Mouse (Mus musculus) embryonic facial prominence, embryonic 15.5 days (tissue): ENCODE data around the gene Gm2832. TPM values are rescaled to one million over a fixed set of nuclear protein-coding genes. Genes with fewer than 3 reads are reported as not detected.
"Not testable (repeated sequence)": the region's sequence is repeated elsewhere in the genome, so short reads cannot be mapped to it uniquely, and the experiment has no call there.

ENCODE experiments used
- ATAC-seq: fragments of 200-750 bp; cut with Nextera tagmentation; 2 replicates; pipeline ENCODE4 v1.8.0; 2017; ENCODE audit warnings: low read depth, moderate TSS enrichment; ENCODE audit not compliant: insufficient number of reproducible peaks, low FRiP score, low TSS enrichment
- H3K27ac ChIP-seq: fragments of 300-500 bp; sonication (generic); replicated peaks from 2 replicates; pipeline ENCODE4 v1.5.1; 2015; ENCODE audit warnings: mild to moderate bottlenecking, inconsistent platforms
- H3K27me3 ChIP-seq: fragments of 300-500 bp; sonication (generic); 2 replicates; pipeline ENCODE4 v1.6.1; 2015; ENCODE audit warnings: inconsistent platforms
- H3K36me3 ChIP-seq: fragments of 300-500 bp; sonication (generic); 2 replicates; pipeline ENCODE4 v1.6.1; 2015; ENCODE audit warnings: mild to moderate bottlenecking, inconsistent platforms
- H3K4me1 ChIP-seq: fragments of 300-500 bp; sonication (generic); 2 replicates; pipeline ENCODE4 v1.6.1; 2015; ENCODE audit warnings: inconsistent platforms
- H3K4me2 ChIP-seq: fragments of 300-500 bp; sonication (generic); replicated peaks from 2 replicates; pipeline ENCODE4 v1.6.1; 2015; ENCODE audit warnings: mild to moderate bottlenecking, inconsistent platforms
- H3K4me3 ChIP-seq: fragments of 300-500 bp; sonication (generic); replicated peaks from 2 replicates; pipeline ENCODE4 v1.5.1; 2015; ENCODE audit warnings: mild to moderate bottlenecking, inconsistent platforms
- H3K9ac ChIP-seq: fragments of 300-500 bp; sonication (generic); 2 replicates; pipeline ENCODE4 v1.6.1; 2015; ENCODE audit warnings: inconsistent platforms
- H3K9me3 ChIP-seq: fragments of 300-500 bp; sonication (generic); replicated peaks from 2 replicates; pipeline ENCODE4 v1.6.1; 2016; ENCODE audit warnings: inconsistent platforms
- WGBS: fragments of 180-500 bp; shearing (Covaris S2); methylation state at CpG from one replicate; pipeline ENCODE4 v1.1.7; 2015; 5-methylcytosine and 5-hydroxymethylcytosine counted together
- polyA plus RNA-seq: library from polyadenylated mRNA; unstranded; fragments of >200 nt; fragmentation: Nextera tagmentation; extraction: Ambion mirVana; gene quantifications from 2 replicates; pipeline ENCODE4 v1.2.1, GENCODE M21; 2015

Gene Gm2832
- not detected in 2 replicates for polyA plus RNA-seq

DNA sequence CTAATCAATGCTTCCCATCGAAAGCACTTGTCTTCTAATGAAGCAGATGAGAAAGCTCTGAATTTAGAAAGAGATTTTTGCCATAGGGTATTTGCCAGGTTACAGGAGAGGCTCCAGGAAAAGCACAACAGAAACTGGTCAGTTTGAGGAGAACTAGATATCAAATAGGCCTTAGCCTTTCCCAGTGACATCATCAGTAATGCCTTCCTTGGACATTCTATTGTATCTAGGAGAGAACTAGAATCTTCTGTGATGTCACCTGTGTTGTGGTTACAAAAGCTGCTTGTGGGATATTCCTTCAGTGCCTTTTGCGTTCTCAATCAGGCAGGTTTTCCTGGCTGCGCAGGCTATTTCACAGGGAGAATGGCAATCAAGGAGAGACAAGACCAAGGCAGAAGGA, at the start of gene Gm2832:
Gene Gm2832 (plus strand): TSS at position 301 of the 400 bp plus-strand sequence.
- H3K4me2 ChIP-seq, H3K9me3 ChIP-seq, H3K4me1 ChIP-seq, ATAC-seq, H3K27ac ChIP-seq, H3K4me3 ChIP-seq, H3K27me3 ChIP-seq, H3K9ac ChIP-seq, H3K36me3 ChIP-seq: not testable (repeated sequence)
- 96% methylated on average over 2 of the region's 3 CpGs for WGBS

DNA sequence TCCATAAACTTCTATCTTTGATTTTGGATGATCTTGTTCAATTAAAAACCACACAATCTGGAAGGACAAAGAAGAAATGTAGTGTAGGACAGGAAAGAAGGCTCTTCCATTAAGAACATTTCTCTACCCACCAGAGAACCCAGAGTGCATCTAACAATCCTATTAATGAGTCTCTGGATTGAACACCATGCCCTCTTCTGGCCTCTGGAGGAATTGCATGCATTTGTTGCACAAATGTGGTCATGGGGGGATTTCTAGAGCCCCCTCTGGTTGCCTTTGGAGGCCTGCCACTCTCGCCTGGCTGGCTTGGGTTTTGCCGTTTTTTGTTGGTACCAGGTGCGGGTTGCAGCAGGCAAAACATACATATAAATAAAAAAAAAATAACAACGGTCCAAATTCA, 15.3 kb upstream of the Gm2832 start:
- 23% methylated on average over 4 of the region's 4 CpGs for WGBS
- not testable (repeated sequence) for H3K4me3 ChIP-seq, H3K9ac ChIP-seq, H3K4me1 ChIP-seq, H3K4me2 ChIP-seq, H3K36me3 ChIP-seq, H3K27me3 ChIP-seq, ATAC-seq, H3K9me3 ChIP-seq, H3K27ac ChIP-seq

DNA sequence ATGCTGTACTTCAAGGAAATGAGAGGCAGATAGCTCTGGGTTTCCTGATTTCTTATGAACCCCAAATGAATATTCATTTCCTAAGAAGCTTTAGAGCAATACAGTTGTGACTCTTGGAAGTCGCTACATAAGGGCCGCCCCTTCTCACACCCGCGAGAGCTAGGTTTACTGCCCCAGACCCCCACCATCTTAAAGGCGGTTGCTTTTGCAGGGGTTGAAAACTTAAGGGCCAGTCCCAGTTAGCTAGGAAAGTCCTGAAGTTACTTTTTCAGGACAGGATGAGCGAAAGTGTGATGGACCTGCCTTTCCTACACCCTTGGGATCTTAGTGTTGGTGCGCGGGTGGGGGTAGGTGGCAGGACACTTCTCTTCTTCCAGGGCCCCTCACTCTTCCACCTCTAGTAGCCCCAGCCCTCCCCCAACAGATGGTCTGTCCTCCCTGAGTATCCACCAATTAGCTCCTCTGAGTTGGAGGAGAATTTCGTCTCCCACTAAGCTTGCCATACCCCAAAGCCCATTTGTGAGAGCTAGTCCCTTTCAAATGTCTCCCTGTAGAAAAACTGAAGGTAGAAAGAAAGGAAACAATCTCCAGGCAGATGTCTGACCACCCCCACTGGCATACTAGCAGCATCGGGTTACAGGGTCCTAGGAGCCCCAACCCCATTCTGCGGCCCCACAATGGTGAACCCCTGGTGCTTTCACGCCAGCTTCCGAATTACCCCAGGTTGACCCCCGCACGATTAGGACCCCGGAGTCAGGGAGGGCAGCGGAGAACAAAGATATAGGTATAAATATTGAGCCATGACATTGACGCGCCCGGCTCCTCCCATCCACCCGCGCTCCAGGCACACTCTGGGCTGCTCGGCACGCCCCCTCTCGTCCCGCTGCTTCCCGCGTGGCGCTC, 14.5 kb upstream of the Gm2832 start:
- WGBS = 4% methylated on average over 25 of the region's 29 CpGs
- H3K36me3 ChIP-seq = not testable (repeated sequence)

DNA sequence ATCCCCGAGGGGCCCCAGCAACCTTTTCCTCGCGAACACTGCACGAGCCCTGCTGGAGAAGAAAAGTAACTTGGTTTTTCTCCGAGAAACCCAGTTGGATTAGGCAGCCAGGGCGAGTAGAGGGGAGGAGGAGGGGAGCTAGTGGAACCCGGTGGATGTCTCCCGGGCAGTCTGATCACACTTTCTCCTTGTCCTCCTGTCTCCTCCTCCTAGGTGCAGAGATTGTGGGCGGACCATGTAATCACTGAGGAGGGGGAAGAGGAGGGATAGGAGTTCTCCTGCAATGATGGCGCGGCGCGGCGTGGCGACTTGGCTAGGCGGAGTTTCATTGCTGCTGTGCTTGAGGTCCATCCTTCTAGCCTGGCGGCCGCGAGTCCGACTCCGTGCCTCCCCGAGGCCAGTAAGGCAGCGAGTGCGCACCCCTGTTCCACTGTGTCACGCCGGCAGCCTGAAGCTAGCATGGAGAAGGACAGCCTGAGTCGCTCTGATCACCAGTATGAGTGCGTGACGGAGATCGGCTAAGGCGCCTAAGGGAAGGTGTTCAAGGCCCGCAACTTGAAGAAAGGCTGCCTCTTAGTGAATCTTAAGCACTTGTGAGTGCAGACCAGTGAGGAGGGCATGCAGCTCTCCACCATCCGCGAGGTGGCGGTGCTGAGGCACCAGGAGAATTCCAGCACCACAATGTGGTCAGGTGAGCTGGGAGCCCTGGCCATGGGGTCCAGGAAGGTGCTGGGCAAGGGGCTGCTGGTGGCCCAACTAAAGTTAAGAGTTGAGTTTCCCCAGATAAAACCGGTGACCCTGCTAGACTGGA, 13.6 kb upstream of the Gm2832 start:
- peak; percentile 54; the same call in 1 of the 2 replicates for ATAC-seq

More for the DNA sequence above, 14.5 kb upstream of the Gm2832 start:
- peak overlapping the region; percentile 46; the same call in 1 of the 2 replicates for H3K4me2 ChIP-seq
- H3K27ac ChIP-seq, ATAC-seq, H3K4me1 ChIP-seq, H3K9me3 ChIP-seq, H3K27me3 ChIP-seq, H3K9ac ChIP-seq: not testable (repeated sequence)
- peak overlapping the region; percentile 27 for H3K4me3 ChIP-seq

DNA sequence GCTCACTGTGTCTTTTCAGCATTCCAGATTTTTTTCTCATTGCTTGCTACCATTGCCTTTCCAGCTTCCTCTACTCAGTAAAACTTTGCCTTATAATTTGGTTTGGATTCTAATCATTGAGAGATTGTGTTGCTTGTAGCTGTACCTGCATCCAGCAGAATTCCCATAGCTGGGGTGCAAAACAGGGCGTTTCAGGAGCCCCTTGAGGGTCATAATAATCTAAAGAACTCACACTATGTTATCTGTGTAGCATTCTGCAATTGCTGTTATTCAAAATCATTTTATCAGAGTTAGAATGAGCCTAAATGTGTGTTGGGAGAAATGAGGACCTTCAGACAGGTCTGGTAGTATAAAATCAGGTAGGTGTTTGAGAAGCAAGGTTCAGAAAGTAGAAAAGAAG, 7.4 kb downstream of the Gm2832 start:
- H3K9me3 ChIP-seq, H3K36me3 ChIP-seq, ATAC-seq, H3K9ac ChIP-seq, H3K4me1 ChIP-seq, H3K27ac ChIP-seq, H3K4me2 ChIP-seq, H3K4me3 ChIP-seq, H3K27me3 ChIP-seq: not testable (repeated sequence)
- WGBS = 39% methylated on average over 1 of the region's 1 CpGs

More for the DNA sequence above, 13.6 kb upstream of the Gm2832 start:
- not testable (repeated sequence) for H3K36me3 ChIP-seq, H3K4me1 ChIP-seq, H3K27me3 ChIP-seq, H3K9ac ChIP-seq, H3K9me3 ChIP-seq, H3K27ac ChIP-seq
- H3K4me2 ChIP-seq = peak overlapping the region; percentile 46
- WGBS = 1% methylated on average over 27 of the region's 36 CpGs
- peak overlapping the region; percentile 28 for H3K4me3 ChIP-seq

Other genes starting within 250 kb of the Gm2832 start
- 0.71 and 1.5 TPM in 2 replicates for gene Dydc2, start 209.6 kb upstream of the Gm2832 start, polyA plus RNA-seq
- 0.28 and 0.39 TPM in 2 replicates for gene Dydc1, start 205.9 kb upstream of the Gm2832 start, polyA plus RNA-seq
- not detected in 2 replicates for gene Mat1a, start 173.8 kb upstream of the Gm2832 start, polyA plus RNA-seq
- gene Sftpa1, start 147.0 kb upstream of the Gm2832 start, polyA plus RNA-seq = not detected in 2 replicates
- gene Mbl1, start 127.3 kb upstream of the Gm2832 start, polyA plus RNA-seq = not detected in 2 replicates
- gene Sftpd, start 93.7 kb upstream of the Gm2832 start, polyA plus RNA-seq = 2.3 and 2.6 TPM in 2 replicates
- gene Gm5798, start 69.8 kb downstream of the Gm2832 start, polyA plus RNA-seq = not detected in 2 replicates
- gene Gm7945, start 107.6 kb downstream of the Gm2832 start, polyA plus RNA-seq = not detected in 2 replicates
- not detected in 2 replicates for gene Gm6482, start 129.5 kb downstream of the Gm2832 start, polyA plus RNA-seq
- not detected in 2 replicates for gene Gm7954, start 174.7 kb downstream of the Gm2832 start, polyA plus RNA-seq
- not detected in 2 replicates for gene Gm3486, start 210.7 kb downstream of the Gm2832 start, polyA plus RNA-seq